ENCODE assay signal across 7 mouse cellular contexts in genomic region chr14:57607500-57607899, GRCm38 (mm10). TPM values are rescaled to one million over a fixed set of nuclear protein-coding genes. Genes with fewer than 3 reads are reported as not detected.
A peak's percentile ranks its signal among the peaks of the same experiment; 100 is the strongest.
DNase-seq lines count a peak whose midpoint lies in the region; ATAC-seq and TF ChIP-seq lines count a peak whose summit lies in the region.

No protein-coding gene starts in this region.

- no peak for TF ChIP-seq CTCF in brain, embryonic 14.5 days (IDR thresholded peaks at IDR 0.05; ENCODE audit: borderline replicate concordance, extremely low read depth, insufficient read depth, insufficient read length)

- ATAC-seq in hindbrain, embryonic 15.5 days (ENCODE audit: low FRiP score, low read depth), result peak; percentile 76

- no peak overlapping the region for H3ac ChIP-seq in myocyte (ENCODE audit: control insufficient read depth, insufficient read length)

- no peaks in the 10 kb centered on the region for H3K27me3 ChIP-seq in hindbrain, embryonic 15.5 days
- H3K27me3 ChIP-seq in myocyte (ENCODE audit: control insufficient read depth, insufficient read depth, insufficient read length), result no peaks in the 10 kb centered on the region

- H3K79me2 ChIP-seq in myocyte (ENCODE audit: control insufficient read depth, insufficient read depth), result peaks cover 13% of the 10 kb centered on the region

- no peak overlapping the region for H3K4me3 ChIP-seq in hindbrain, embryonic 15.5 days
- no peak overlapping the region for H3K4me3 ChIP-seq in myocyte

- no peak overlapping the region for H3K27ac ChIP-seq in hindbrain, embryonic 15.5 days (replicated peaks)

- WGBS in hindbrain, embryonic 15.5 days, result 21% methylated on average over 1 of the region's 1 CpGs

- TF ChIP-seq POLR2A in brain, embryonic 14.5 days (IDR thresholded peaks at IDR 0.05; ENCODE audit: borderline replicate concordance, extremely low read depth, insufficient read depth, insufficient read length, poor library complexity, severe bottlenecking), result no peak
- no peak for TF ChIP-seq POLR2A in myocyte (IDR thresholded peaks at IDR 0.05; ENCODE audit: insufficient read length, low read depth)

- no peaks in the 10 kb centered on the region for H3K9me3 ChIP-seq in hindbrain, embryonic 15.5 days

- peaks cover 7% of the 10 kb centered on the region; the same call in 1 of the 2 replicates for H3K36me3 ChIP-seq in hindbrain, embryonic 15.5 days
- peaks cover 11% of the 10 kb centered on the region for H3K36me3 ChIP-seq in myocyte (ENCODE audit: control insufficient read depth, insufficient read depth)

- H3K9ac ChIP-seq in hindbrain, embryonic 15.5 days, result no peak overlapping the region

- H3K4me2 ChIP-seq in hindbrain, embryonic 15.5 days, result no peak overlapping the region
- H3K4me2 ChIP-seq in myocyte (ENCODE audit: low read depth), result peak overlapping the region; percentile 31

- peak; percentile 95 to 99 for DNase-seq in adrenal gland, adult (ENCODE audit: inconsistent age in 2 of 2, low spot score in 1 of 2)
- DNase-seq in brain, embryonic 14.5 days (ENCODE audit: low read depth), result peak; percentile 95
- DNase-seq in frontal cortex, postnatal 14 days (ENCODE audit: low spot score in 2 of 2), result peak; percentile 49 to 63
- DNase-seq in left cerebral cortex, adult 8-10 months (ENCODE audit: low spot score in 2 of 2), result peak; percentile 67 to 71
- peak; percentile 86 for DNase-seq in testis, postnatal 10 days (ENCODE audit: low spot score)

- H3K4me1 ChIP-seq in hindbrain, embryonic 15.5 days (replicated peaks), result peaks cover 10% of the 10 kb centered on the region; the same call in 1 of the 2 replicates

TF ChIP-seq in myocyte, 11 proteins besides CTCF, POLR2A, EP300 and RAD21:
- no peak for TF ChIP-seq REST (IDR thresholded peaks at IDR 0.05; ENCODE audit: insufficient read depth, insufficient read length)
- TF ChIP-seq CEBPB (IDR thresholded peaks at IDR 0.05; ENCODE audit: insufficient read depth, poor library complexity, severe bottlenecking), result 0 out of 2 replicates have a peak, but pooled peaks have one; percentile 18

RNA-seq across cellular contexts. Expression of gene Eef1akmt1, which starts 36.1 kb away (rescaled TPM):
- polyA plus RNA-seq in brain, embryonic 14.5 days (2012; rRNA removed), result 36.4 and 44.7 TPM in 2 replicates
- 89.6 and 94.9 TPM in 2 replicates for polyA plus RNA-seq in hindbrain, embryonic 15.5 days (2015; fragmentation: Nextera tagmentation; extraction: Ambion mirVana)
- 10 to 100 TPM; 29.1 to 35.0 (median 29.7) TPM for total RNA-seq in left cerebral cortex, adult 8-10 months (2022)
- 52.3 TPM for polyA plus RNA-seq in myocyte (2012; fragmentation: generic; extraction: Trizol)

RNA-seq across cellular contexts. Expression of gene Xpo4, which starts 57.7 kb away (rescaled TPM):
- 9.9 and 10.2 TPM in 2 replicates for polyA plus RNA-seq in brain, embryonic 14.5 days (2012; rRNA removed)
- 11.6 and 12.3 TPM in 2 replicates for polyA plus RNA-seq in hindbrain, embryonic 15.5 days (2015; fragmentation: Nextera tagmentation; extraction: Ambion mirVana)
- 10 to 100 TPM; 10.9 to 14.8 (median 14.5) TPM for total RNA-seq in left cerebral cortex, adult 8-10 months (2022)
- 3.0 TPM for polyA plus RNA-seq in myocyte (2012; fragmentation: generic; extraction: Trizol)
